Comparison of ENCODE assay signal across 9 mouse cellular contexts in genomic region chr5:131308397-131308796, GRCm38 (mm10). TPM values are rescaled to one million over a fixed set of nuclear protein-coding genes. Genes with fewer than 3 reads are reported as not detected.
DNase-seq lines count a peak whose midpoint lies in the region; ATAC-seq and TF ChIP-seq lines count a peak whose summit lies in the region.
"Had no signal": no experiment of that assay in that cellular context is flagged by ENCODE, and none has a peak within 500 bp of the region (broad histone marks: within the 10 kb centered on the region; RNA-seq: fewer than 3 reads in every experiment).

Gene Galnt17 (minus strand): TSS chr5:131308497.

- intact Hi-C loops in left cerebral cortex, adult 2 months (cut with DNase I) = loop anchor here (5.0 kb wide), 1 partner anchor 301 kb away; no protein-coding TSS in a partner anchor
- intact Hi-C loops in left cerebral cortex, postnatal 10 days (cut with DNase I) = loop anchor here (5.0 kb wide), 1 partner anchor 446 kb away; no protein-coding TSS in a partner anchor

- no peak for DNase-seq in left cerebral cortex, adult 2 months (ENCODE audit: extremely low spot score in 1 of 2, low spot score in 2 of 2)
- no peak for DNase-seq in left cerebral cortex, adult 11 months (ENCODE audit: low spot score)
- no peak for DNase-seq in forebrain, embryonic 14.5 days (ENCODE audit: low spot score)
- DNase-seq in left cerebral cortex, postnatal 10 days (ENCODE audit: extremely low spot score in 1 of 2, low spot score in 2 of 2) = no peak
- DNase-seq in ovary, postnatal 14 days (ENCODE audit: low spot score) = no peak
- DNase-seq in adrenal gland, postnatal 14 days = no peak
- no peak for DNase-seq in kidney, postnatal 10 days

- peaks cover 9% of the 10 kb centered on the region for H3K27me3 ChIP-seq in forebrain, embryonic 14.5 days (replicated peaks; ENCODE audit: control insufficient read depth, insufficient read depth, low read length)
- H3K27me3 ChIP-seq in neural tube, embryonic 14.5 days (ENCODE audit: control insufficient read depth, insufficient read depth, low read length) = no peaks in the 10 kb centered on the region

- peak within 1 kb of the TSS; percentile 94 for H3K27ac ChIP-seq in left cerebral cortex, adult 2 months
- peak within 1 kb of the TSS; percentile 86 for H3K27ac ChIP-seq in forebrain, embryonic 14.5 days (ENCODE audit: low read depth, low read length)
- H3K27ac ChIP-seq in neural tube, embryonic 14.5 days (ENCODE audit: low read depth, low read length) = peak within 1 kb of the TSS; percentile 78

- WGBS in forebrain, embryonic 14.5 days = 58% methylated on average over 3 of the region's 3 CpGs
- WGBS in neural tube, embryonic 14.5 days = 58% methylated on average over 3 of the region's 3 CpGs

- H3K4me2 ChIP-seq in forebrain, embryonic 14.5 days (ENCODE audit: low read length) = peak within 1 kb of the TSS; percentile 88
- H3K4me2 ChIP-seq in neural tube, embryonic 14.5 days (ENCODE audit: low read depth, low read length) = peak within 1 kb of the TSS; percentile 51

- H3K9me3 ChIP-seq in forebrain, embryonic 14.5 days (replicated peaks; ENCODE audit: control insufficient read depth, low read length) = no peaks in the 10 kb centered on the region
- no peaks in the 10 kb centered on the region for H3K9me3 ChIP-seq in neural tube, embryonic 14.5 days (ENCODE audit: control insufficient read depth, low read length)

- ATAC-seq in forebrain, embryonic 14.5 days = no peak
- no peak for ATAC-seq in neural tube, embryonic 14.5 days (ENCODE audit: low read depth)

- no peaks in the 10 kb centered on the region for H3K36me3 ChIP-seq in forebrain, embryonic 14.5 days (ENCODE audit: control insufficient read depth, insufficient read depth, low read length)
- no peaks in the 10 kb centered on the region for H3K36me3 ChIP-seq in neural tube, embryonic 14.5 days (ENCODE audit: control insufficient read depth, insufficient read depth, low read length)

- H3K4me3 ChIP-seq in left cerebral cortex, adult 2 months = peak within 1 kb of the TSS; percentile 80
- peak within 1 kb of the TSS; percentile 70 for H3K4me3 ChIP-seq in forebrain, embryonic 14.5 days (ENCODE audit: low read depth, low read length)
- peak within 1 kb of the TSS; percentile 54 for H3K4me3 ChIP-seq in neural tube, embryonic 14.5 days (ENCODE audit: low read depth, low read length)
- H3K4me3 ChIP-seq: myocyte had no signal

- peak within 1 kb of the TSS; percentile 77 for H3K9ac ChIP-seq in forebrain, embryonic 14.5 days (ENCODE audit: low read length)
- peak within 1 kb of the TSS; percentile 57 for H3K9ac ChIP-seq in neural tube, embryonic 14.5 days (replicated peaks; ENCODE audit: low read depth, low read length)

- TF ChIP-seq CTCF in left cerebral cortex, adult 2 months (IDR thresholded peaks at IDR 0.05) = no peak

- peaks cover 3% of the 10 kb centered on the region; the same call in 1 of the 2 replicates for H3K4me1 ChIP-seq in forebrain, embryonic 14.5 days (ENCODE audit: control insufficient read depth, insufficient read depth, low read length)
- H3K4me1 ChIP-seq in neural tube, embryonic 14.5 days (ENCODE audit: control insufficient read depth, insufficient read depth, low read length) = peaks cover 7% of the 10 kb centered on the region; the same call in 1 of the 2 replicates

RNA-seq across cellular contexts. Expression of gene Galnt17, which starts in this region (rescaled TPM):
- total RNA-seq in left cerebral cortex, adult 2 months (2021) = 10 to 100 TPM; 36.4 to 38.6 TPM
- polyA plus RNA-seq in forebrain, embryonic 14.5 days (2014; fragmentation: Nextera tagmentation; extraction: Ambion mirVana) = 3.6 and 7.2 TPM in 2 replicates
- total RNA-seq in left cerebral cortex, postnatal 10 days (2021) = 10 to 100 TPM; 29.6 to 30.7 TPM
- 12.7 and 15.4 TPM in 2 replicates for polyA plus RNA-seq in neural tube, embryonic 14.5 days (2014; fragmentation: Nextera tagmentation; extraction: Ambion mirVana)
- total RNA-seq in adrenal gland, postnatal 14 days (2021) = 4.7 and 5.4 TPM in 2 replicates
